Mouse (Mus musculus) cerebellum, adult 8-10 months (tissue): ENCODE measurements around the gene Mia2.
"Not testable (repeated sequence)": the region's sequence is repeated elsewhere in the genome, so short reads cannot be mapped to it uniquely, and the experiment has no call there.

Experiments used
- DNase-seq: peaks from one replicate; pipeline ENCODE4 v3.0.0; 2022

The Mia2 gene

DNA sequence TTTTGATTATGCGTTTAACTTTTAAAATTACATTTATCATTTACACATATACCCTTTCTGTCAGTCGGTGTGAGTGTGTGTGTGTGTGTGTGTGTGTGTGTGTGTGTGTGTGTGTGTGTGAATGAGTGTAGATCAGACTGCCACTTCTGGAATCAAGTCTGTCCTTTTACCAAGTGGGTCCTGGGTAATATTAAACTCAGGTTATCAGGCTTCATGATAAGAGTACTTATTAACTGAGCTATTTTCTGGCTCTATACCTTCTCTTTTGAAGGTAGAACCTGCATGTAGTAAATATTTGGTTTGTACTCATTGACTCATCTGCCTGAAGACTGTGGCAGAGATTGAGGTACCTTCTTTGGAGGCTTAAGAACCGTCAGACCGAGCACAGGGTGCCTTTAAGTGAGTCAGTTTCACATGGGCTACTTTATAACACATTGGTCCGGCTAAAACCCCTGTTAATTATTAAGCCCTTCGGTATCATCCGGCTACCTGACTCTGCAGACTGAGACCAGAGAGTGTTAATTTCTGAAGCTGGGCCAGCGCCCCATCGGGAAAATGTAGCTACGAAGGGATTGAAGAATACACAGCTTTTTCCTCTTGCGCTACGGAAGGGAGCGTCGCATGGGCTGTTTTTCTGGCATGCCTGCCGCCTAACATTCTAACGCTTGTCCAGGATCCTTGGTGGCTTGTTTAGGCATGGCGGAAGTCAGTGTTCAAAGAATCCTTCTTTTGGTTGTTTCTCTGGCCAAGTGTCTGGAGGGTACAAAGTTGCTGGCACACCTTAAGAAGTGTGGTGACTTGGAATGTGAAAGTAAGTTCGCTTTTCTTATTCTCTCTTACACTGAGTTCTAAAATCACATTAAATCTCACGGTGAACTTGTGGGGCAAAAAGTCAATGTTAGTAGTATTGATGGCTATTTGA is at the start of gene Mia2:
Gene Mia2, plus strand, starts transcription at position 696 of the 922 bp plus-strand sequence.
- DNase-seq, result no peak

DNA sequence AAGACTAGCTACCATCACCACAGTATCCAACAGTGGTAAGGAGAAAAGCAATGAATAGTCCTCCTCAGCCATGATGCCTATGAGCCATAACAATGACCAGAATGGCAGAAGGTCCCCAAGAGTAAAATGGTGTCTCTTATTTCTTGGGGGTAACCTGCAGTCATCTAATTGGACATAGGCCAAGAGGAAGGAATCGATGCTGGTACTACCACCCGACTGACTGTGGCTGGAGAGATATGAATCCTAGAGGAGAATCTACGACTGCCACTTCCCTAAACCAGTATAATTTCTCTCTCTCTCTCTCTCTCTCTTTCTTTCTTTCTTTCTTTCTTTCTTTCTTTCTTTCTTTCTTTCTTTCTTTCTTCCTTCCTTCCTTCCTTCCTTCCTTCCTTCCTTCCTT is 43.1 kb upstream of the Mia2 start:
- no peak for DNase-seq

DNA sequence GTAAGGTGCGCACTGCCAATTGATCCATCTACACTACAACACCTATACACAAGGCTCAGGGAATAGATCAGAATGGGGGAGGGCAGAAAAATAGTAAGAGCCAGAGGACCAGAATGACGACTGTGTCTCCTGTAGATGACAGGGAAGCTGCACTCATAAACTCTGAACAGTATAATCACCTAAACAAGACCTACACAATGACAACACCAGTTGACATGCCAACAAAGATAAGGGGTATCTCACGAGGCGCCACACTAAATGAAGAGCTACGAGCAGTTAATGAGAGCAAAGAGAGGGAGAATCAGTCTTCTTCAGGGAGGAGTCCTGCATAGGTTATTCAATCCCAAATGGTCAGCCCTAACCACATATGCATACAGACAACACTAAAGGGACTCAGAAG is 42.4 kb upstream of the Mia2 start:
- DNase-seq, result no peak

DNA sequence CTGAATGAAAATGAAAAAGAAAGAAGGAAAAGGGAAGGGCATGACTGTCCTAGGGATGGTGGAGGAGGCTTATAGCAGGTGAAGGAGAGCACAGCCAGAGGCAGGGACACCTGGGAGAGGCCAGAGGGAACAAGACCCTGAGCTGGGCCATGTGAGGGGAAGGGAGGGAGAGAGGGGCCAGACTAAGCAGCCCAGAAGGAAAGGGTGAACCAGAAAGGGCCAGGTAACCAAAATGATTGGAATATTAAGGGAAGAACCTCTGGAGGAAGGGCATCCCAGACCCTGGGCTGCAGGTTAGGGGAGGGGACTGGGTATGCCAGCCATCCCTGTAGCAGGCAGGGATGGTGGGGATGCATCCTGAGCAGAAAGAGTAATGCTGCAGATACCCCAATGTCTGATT is 41.6 kb upstream of the Mia2 start:
- DNase-seq, result no peak

DNA sequence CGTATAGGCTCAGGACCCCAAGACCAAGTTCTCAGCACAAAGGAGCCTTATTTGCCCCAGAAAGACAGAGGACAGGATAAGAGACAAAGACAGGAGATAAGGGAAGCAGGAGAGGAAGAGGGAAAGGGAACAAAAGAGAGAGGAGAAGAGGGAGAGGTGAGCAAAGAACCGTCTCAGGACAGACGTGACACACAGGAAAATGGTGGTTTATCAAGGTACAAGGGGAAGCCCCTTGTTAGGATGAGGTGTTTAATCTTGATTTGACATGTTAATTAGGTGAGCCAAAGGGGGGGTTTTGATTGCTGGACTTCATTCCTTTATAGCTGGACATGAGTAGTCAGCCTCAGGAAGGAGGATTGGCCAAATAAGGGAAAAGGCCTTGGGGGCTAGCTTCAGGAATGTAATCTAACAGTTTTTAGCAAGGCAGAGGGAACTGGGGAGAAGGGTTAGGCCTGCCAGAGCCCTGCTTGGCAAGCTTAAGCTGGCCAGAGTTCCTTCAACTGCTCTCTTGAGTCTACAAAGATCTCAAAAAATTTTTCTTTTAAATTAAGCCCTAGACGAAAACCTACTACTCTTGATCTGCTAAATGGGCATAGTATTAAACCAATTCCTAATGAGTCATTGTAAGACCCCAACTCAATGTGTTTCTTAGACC is 40.3 kb upstream of the Mia2 start:
- no peak for DNase-seq

DNA sequence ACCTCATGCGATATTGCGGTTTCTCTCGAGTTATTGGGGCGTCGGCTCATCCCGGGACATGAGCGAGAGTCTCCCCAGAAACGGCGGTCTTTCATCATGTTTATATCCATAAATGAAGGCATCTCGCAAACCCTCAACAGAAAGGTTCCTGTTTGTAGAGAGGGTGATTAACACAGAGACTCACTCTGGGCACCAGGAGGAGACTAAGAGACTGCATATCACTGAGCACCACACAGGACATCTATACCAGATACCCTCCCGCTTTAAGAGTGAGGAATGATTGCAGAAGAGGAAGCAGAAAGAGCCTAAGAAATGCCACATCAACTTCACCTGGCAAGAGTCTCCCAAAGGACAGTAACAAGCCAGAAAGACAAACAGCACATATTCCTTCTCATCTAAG is 39.4 kb upstream of the Mia2 start:
- no peak for DNase-seq

DNA sequence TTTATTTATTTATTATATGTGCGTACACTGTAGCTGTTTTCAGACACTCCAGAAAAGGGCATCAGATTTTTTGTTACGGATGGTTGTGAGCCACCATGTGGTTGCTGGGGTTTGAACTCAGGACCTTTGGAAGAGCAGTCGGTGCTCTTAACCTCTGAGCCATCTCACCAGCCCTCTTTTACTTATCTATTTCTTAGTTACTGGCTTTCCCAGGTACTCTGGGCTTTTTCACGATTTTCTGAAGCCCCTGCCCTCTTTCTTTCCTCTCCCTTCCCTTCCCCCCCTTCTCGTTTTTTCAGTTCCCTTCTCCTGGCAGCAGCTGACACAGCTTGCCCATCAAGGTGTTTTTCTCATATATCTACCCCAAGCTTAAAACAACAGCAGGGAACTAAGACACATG is 37.4 kb upstream of the Mia2 start:
- not testable (repeated sequence) for DNase-seq

DNA sequence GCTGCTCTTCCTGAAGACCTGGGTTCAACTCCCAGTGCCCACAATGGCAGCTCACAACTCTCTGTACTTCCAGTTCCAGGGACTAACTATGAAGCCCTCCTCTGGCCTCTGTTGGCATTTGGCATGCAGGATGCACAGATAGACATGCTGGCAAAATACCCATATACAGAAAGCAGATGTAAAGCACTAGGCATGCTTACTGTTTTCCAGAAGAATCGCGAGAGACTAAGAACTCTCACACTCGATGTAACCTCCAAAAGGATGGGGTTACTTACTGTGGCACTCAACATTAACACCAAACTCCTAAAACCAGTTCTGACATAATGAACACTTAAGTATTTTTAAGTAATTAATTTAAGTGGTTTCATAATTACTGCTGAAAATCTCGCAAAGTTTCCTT is 35.3 kb upstream of the Mia2 start:
- DNase-seq, result no peak

DNA sequence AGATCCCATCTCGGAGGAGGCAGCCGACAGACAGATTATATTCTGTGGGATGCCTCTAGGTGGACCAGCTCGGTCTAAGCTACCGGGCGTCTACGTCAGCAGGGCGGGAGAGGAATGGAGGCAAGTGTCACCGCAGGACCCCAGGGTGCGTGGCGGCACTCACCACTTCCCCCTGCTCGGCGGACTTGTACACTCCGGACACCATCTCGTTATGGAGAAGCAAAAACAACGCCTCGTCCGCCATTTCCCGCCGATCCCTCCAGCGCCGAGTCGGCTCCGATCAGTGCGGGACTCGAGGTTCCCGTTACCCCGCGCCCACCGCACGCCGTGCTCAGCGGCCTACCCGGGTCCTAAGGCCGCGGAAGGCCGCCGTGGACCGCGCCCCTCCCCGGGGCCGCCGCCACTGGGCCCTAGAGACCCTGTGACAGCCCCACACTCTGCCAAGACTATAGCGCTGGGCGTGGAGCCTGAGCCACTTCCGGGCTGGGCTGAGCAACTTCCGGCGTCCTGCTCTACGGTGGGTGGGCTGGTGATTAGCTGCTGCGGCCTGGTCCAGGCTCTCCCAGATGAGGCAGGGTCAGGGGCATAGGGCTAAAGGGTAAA is 34.5 kb upstream of the Mia2 start, which contains the start of gene Trappc6b:
Gene Trappc6b, minus strand, starts transcription at position 480 of the 603 bp plus-strand sequence.
- DNase-seq, result peak; percentile 71

DNA sequence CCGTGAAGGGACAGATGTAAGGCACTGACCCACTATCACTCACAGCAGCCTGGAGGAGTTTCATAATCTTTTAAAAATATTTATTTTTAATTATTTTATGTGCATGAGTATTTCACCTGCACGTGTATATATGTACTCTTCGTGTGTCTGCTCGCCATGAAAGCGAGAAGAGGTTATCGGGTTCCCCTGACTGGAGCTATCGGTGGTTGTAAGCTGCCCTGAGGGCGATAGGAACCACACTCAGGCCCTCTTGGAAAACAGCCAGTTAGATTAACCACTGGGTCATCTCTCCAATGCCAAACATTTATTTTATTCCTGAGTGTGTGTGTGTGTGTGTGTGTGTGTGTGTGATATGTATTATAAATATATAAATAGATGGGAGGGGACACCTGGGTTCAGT is 30.8 kb upstream of the Mia2 start:
- DNase-seq, result no peak

DNA sequence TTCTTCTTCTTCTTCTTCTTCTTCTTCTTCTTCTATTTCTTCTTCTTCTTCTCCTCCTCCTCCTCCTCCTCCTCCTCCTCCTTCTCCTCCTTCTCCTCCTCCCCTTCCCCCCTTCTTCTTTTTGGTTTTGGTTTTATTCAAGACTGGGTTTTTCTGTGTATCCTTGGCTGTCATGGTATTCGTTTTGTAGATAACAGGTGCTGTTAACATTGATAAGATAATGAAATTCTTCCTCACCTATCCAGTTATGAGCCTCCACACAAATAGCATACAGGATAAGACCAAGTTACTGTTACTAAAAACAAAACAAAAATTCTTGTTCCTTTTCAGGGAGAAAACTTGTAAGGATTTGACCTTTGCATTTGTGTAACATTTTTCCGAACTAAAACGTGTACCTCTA is 29.8 kb upstream of the Mia2 start:
- DNase-seq, result no peak

DNA sequence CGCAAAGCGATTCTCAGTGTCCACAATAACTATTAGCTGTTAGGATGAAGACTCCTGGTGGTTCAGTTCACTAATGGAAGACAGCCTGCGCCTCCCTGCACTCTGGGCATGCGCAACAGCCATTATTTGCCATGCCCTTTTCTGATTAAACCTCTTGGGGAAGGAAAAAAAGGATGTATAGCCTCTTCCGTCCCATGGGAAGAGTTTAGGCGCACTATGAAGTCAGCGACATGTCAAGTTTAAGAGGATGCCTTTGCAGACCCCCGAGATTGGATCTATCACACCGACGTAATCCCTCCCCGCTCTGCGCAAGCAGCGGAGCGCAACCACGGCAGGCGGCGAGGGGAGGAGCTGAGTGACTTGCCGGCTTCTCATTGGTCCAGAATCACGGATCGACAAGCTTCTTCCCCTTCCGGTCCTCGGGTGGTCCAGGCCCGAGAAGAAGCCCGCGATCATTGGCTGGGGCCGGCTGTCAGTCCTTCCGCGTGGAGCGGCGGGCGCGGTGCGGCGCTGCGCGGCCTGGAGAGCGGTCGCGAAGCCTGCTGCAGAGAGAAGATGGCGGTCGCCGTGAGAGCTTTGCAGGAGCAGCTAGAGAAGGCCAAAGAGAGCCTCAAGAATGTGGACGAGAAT is 29.0 kb upstream of the Mia2 start, which contains the start of gene Pnn:
Gene Pnn, plus strand, starts transcription at position 437 of the 630 bp plus-strand sequence.
- DNase-seq, result peak; percentile 97

DNA sequence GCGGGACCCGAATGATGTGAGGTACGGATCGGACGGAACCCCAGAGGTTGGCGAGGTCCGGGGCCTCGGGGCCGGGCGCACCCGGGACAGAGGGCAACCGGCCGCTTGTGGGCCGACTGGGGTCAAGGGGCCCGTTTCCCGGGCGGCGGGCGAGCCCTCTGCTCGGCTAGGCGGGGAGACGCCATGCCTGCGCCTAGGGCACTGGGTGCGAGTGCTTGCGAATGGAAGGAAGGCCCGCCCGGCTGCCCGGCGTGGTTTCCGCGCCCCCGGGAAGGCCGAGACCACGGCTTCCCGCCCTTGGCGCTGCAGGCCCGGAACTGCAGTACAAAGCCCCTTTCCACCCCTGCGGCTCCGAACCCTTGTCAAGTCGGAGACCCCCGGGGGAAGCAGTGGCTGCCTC is 28.5 kb upstream of the Mia2 start:
- DNase-seq, result no peak

DNA sequence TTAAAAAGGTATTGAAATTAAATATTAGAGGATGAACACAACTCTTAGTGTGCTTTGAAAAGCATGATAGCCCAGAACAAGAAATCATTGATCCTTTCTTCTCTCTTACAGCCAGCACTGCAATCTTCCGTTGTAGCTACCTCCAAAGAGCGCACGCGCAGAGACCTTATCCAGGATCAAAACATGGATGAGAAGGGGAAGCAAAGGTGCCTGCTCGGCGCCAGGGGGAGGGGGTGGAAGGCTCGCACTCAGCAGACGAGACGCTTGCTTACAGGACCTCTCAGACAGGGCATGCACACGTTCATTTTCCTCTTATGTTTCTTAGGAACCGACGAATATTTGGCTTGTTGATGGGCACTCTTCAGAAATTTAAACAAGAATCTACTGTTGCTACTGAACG is 26.8 kb upstream of the Mia2 start:
- DNase-seq, result no peak

DNA sequence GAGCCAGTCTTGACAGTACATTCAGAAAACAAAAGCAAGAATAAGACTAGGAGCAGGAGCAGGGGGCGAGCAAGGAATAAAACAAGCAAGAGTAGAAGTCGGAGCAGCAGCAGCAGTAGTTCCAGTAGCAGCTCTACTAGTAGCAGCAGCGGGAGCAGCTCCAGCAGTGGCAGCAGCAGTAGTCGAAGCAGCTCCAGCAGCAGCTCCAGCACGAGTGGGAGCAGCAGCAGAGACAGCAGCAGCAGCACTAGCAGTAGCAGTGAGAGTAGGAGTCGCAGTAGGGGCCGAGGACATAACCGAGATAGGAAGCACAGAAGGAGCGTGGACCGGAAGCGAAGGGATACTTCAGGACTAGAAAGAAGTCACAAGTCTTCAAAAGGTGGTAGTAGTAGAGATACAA is 23.3 kb upstream of the Mia2 start:
- DNase-seq, result no peak

DNA sequence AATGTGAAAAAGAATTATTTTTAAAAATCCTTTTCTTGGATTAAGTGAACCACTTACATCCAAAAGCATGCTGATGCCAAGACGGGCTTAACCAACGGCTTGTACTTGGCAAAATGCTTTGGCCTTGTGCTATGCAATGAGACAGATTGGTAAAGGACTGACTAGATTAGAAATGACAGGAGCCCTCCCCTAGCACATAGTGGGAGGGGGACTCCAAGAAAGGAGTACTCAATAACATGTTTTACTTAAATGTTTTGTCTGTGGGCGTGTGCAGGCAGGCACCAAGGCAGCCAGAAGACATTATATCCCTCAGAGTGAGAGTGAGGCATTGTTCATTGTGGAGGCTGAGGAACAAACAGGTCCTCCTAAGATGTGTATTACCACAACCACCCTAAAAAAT is 21.5 kb upstream of the Mia2 start:
- DNase-seq, result no peak

DNA sequence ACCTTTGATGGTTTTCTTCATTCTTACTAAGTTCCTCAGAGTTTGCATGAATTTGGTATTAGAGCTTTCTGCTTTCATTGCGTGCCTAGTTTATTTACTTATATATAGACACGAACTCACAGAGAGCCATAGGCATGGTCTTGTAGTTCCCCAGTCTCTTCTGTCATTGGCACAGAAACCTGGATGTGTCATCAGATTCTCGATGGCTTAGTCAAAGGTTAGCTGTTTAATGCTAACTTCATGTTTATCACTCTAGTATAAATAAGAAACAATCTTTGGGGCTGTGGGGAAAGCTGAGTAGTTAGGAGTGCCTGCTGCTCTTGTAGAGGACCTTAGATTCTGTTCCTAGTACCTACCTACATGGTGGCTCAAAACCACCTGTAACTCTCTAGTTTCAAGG is 18.6 kb upstream of the Mia2 start:
- no peak for DNase-seq

DNA sequence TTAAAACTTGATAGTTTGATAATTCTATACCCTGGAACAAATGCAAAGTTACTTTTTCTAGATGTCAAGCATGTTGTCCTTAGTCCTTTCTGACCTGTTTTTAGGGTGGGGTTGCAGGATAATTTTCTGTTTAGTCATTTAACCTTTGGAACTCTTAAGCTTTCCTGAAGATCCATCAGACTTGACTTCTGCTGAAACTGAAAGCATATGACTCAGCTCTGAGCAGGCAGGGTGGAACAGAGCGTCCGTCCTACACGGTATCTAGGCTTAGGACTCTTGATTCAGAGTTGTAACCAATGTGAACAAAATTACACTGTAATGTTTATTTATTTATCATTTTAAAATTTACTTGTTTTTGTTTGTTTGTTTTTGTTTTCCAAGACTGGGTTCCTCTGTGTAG is 17.7 kb upstream of the Mia2 start:
- no peak for DNase-seq

DNA sequence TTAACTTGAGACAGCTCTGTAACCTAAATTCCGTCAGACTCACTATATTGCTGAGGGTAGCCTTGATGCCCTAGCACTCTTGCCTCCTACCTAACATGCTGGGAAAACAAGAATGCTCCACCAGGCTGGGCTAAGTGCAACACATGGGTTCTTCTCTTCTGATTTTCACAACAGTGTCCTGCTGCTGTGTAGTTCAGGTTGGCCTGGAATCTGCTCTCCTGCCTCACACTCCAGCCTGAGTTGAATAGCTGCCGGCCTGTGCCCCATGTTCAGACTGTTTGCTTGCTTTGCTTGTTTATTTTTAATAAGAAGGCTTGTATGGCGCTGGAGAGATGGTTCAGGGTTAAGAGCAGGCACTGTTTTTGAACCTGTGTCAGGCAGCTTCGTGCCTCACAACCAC is 15.1 kb upstream of the Mia2 start:
- DNase-seq, result no peak

DNA sequence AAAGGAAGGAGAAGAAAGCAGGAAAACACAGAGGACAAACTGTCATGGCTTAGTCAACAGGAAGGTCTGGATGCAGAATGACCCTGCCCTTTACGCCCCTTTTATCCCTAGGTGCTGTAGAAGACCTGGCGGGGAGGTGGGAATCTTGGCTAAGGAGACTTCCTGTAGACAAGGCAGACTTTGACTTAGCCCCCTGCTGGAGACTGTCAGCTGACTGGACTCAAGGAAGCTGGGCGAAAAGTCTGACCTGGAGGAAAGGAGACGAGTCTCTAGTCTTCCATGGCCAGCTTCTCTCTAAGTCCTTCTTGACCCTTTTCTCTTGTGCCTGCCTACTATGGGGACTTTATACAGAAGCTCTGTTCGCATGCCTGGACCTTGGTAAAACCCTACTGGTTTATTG is 11.2 kb upstream of the Mia2 start:
- DNase-seq, result no peak

DNA sequence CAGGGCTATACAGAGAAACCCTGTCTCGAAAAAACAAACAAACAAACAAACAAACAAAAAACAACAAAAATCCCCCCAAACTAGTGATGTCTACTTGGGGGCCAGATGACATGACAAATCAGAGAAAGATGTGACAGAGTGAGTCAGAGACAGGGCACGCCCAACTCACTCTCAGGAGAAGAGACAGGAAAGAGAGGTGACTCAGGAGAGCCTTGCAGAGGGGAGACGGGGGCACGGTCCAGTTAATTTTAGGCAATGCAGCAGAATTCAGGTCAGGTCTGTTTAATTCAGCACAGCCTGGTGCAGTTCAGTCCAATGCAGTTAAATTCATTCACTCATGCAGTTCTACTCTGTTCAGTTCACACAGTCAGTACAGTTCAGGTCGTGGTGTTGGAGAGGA is 9.4 kb upstream of the Mia2 start:
- no peak for DNase-seq

DNA sequence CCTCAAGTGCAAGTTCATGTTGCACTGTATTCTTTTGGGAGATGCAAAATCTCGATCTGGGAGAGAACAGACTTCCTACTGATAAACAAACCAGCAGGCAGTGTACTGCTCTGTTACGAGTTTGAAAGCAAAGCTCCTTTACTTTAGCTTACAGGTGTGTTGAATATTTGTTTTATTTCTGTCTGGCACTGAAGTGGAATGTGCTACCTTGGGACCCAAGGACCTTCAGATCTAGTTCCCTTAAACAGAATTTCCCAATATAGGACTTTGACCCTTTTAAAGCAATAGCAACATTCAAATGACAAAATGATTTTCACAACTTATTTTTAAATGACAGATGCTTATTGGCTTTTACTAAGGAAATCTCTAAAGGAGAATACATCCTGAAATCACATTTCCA is 2.1 kb upstream of the Mia2 start:
- no peak for DNase-seq

DNA sequence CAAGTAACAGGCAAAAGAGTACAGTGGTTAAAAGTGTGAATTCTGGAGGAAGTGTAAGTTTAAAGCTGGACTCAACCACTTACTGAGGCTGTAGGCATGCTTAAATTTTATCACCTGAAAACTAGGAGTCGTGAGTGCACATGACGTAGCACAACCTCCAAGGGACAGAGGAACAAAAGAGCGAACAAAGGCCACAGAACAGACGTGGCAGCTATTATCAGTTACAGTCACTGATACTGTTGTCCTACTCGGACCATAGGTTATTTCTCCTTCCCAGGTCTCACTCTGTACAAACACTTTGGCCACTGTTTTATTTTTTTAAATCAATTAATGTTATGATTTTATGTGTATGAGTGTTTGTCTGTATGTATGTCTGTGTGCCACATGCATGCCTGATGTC is 9.2 kb downstream of the Mia2 start:
- no peak for DNase-seq

DNA sequence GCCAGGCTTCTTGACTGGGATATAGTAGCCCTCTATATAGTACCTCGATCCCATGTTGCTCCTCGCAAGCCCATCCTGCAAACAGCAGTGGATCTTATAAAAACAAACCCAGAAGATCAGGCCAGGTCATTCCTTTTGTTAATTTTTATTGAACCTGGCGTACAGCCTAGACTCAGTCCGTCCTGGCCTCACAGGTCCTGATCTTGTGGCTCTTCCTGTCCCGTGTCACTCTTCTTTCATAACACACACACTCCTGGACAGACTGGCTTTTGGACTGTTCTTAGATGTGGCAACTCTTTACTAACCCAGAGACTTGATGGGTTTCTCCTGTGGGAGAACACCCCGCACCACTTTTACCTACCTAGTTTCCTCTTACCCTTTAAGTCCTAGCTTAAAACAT is 10.3 kb downstream of the Mia2 start:
- DNase-seq, result no peak
